Mouse (Mus musculus) liver, adult (tissue): ENCODE measurements around the gene Garnl3.

Experiments used
- GATA4 ChIP-seq: IDR thresholded peaks from 2 replicates; pipeline ENCODE4 v1.6.1; 2014; ENCODE audit warnings: mild to moderate bottlenecking, low read length; ENCODE audit not compliant: insufficient replicate concordance

Gene Garnl3

GRCm38 (mm10) chr2:33131500-33132092 is at the start of gene Garnl3:
Gene Garnl3, minus strand, starts transcription at chr2:33131654.
- no peak for TF ChIP-seq GATA4

GRCm38 (mm10) chr2:33179930-33180630 is 48.6 kb upstream of the Garnl3 start:
- no peak for TF ChIP-seq GATA4

GRCm38 (mm10) chr2:33179171-33179929 is 47.9 kb upstream of the Garnl3 start:
- no peak for TF ChIP-seq GATA4

- no peak for TF ChIP-seq GATA4
Measured at GRCm38 (mm10) chr2:33178243-33178932, 46.9 kb upstream of the Garnl3 start.

GRCm38 (mm10) chr2:33177443-33178242 is 46.2 kb upstream of the Garnl3 start:
- TF ChIP-seq GATA4, result no peak

- no peak for TF ChIP-seq GATA4
Measured at GRCm38 (mm10) chr2:33176921-33177320, 45.5 kb upstream of the Garnl3 start.

- no peak for TF ChIP-seq GATA4
Measured at GRCm38 (mm10) chr2:33176516-33176915, 45.1 kb upstream of the Garnl3 start.

GRCm38 (mm10) chr2:33173686-33174085 is 42.2 kb upstream of the Garnl3 start:
- no peak for TF ChIP-seq GATA4

- TF ChIP-seq GATA4, result no peak
Measured at GRCm38 (mm10) chr2:33173126-33173525, 41.7 kb upstream of the Garnl3 start.

- no peak for TF ChIP-seq GATA4
Measured at GRCm38 (mm10) chr2:33170777-33171565, 39.5 kb upstream of the Garnl3 start.

- no peak for TF ChIP-seq GATA4
Measured at GRCm38 (mm10) chr2:33169445-33169844, 38.0 kb upstream of the Garnl3 start.

GRCm38 (mm10) chr2:33167060-33167459 is 35.6 kb upstream of the Garnl3 start:
- no peak for TF ChIP-seq GATA4

- TF ChIP-seq GATA4, result no peak
Measured at GRCm38 (mm10) chr2:33165710-33166374, 34.4 kb upstream of the Garnl3 start.
